Mouse (Mus musculus) MEL (cell line): ENCODE data around the gene Fscn3. TPM values are rescaled to one million over a fixed set of nuclear protein-coding genes. Genes with fewer than 3 reads are reported as not detected.

Experiments
- DNase-seq: peaks from one replicate; pipeline ENCODE4 v3.0.0; 2011; ENCODE audit warnings: low read depth, low spot score
- H3K27ac ChIP-seq: 2 replicates; pipeline ENCODE4 v1.5.1; 2012; ENCODE audit warnings: low read depth, mild to moderate bottlenecking, control low read depth, low read length, moderate library complexity; ENCODE audit not compliant: control insufficient read depth
- H3K27me3 ChIP-seq, 2 experiments: fragments of 150-350 bp in 1 of 2; sonication (generic) in 1 of 2; 2 replicates each; pipeline ENCODE4 v1.6.1; 2012; ENCODE audit warnings: low read length in 2 of 2, mild to moderate bottlenecking in 2 of 2, improper control_type of control experiment in 1 of 2, moderate library complexity in 1 of 2; ENCODE audit not compliant: insufficient read depth in 2 of 2, control insufficient read depth in 1 of 2
- H3K36me3 ChIP-seq, 2 experiments: 2 replicates each; pipeline ENCODE4 v1.6.1; 2012 to 2014; ENCODE audit warnings: low read length in 2 of 2, improper control_type of control experiment in 1 of 2, inconsistent platforms in 1 of 2, mild to moderate bottlenecking in 1 of 2; ENCODE audit not compliant: insufficient read depth in 2 of 2, control insufficient read depth in 1 of 2
- H3K4me1 ChIP-seq, 2 experiments: fragments of 150-350 bp in 1 of 2; sonication (generic) in 1 of 2; 2 replicates each; pipeline ENCODE4 v1.6.1; 2012; ENCODE audit warnings: low read length in 2 of 2, improper control_type of control experiment in 1 of 2, mild to moderate bottlenecking in 1 of 2; ENCODE audit not compliant: insufficient read depth in 2 of 2, control insufficient read depth in 1 of 2
- H3K4me3 ChIP-seq, 2 experiments: fragments of 150-350 bp in 1 of 2; sonication (generic) in 1 of 2; 2 replicates each; pipeline ENCODE4 v1.5.1; 2012; ENCODE audit warnings: low read depth in 2 of 2, low read length in 2 of 2, mild to moderate bottlenecking in 2 of 2, moderate library complexity in 2 of 2, control low read depth in 1 of 2, improper control_type of control experiment in 1 of 2; ENCODE audit not compliant: control insufficient read depth in 1 of 2, insufficient read depth in 1 of 2
- H3K79me2 ChIP-seq: 2 replicates; pipeline ENCODE4 v1.6.1; 2012; ENCODE audit warnings: mild to moderate bottlenecking, low read length, moderate library complexity; ENCODE audit not compliant: control insufficient read depth, poor library complexity, insufficient read depth
- H3K9ac ChIP-seq: 2 replicates; pipeline ENCODE4 v1.6.1; 2012; ENCODE audit warnings: low read depth, mild to moderate bottlenecking, control low read depth, low read length, moderate library complexity; ENCODE audit not compliant: control insufficient read depth, poor library complexity, severe bottlenecking
- H3K9me3 ChIP-seq: fragments of 150-350 bp; sonication (generic); replicated peaks from 2 replicates; pipeline ENCODE4 v1.6.1; 2012; ENCODE audit warnings: mild to moderate bottlenecking, low read length, improper control_type of control experiment, moderate library complexity; ENCODE audit not compliant: insufficient read depth
- CHD1 ChIP-seq: IDR thresholded peaks from 2 replicates; pipeline ENCODE4 v1.6.1; 2012; ENCODE audit warnings: low read depth, mild to moderate bottlenecking, inconsistent platforms, low read length, improper control_type of control experiment
- CHD2 ChIP-seq: IDR thresholded peaks from 2 replicates; pipeline ENCODE4 v1.6.1; 2011; ENCODE audit warnings: low read length, improper control_type of control experiment
- CTCF ChIP-seq, 3 experiments: IDR thresholded peaks in 2 of 3; conservative IDR thresholded peaks in 1 of 3; 2 replicates each; pipeline ENCODE4 v1.5.1; 2011 to 2012; ENCODE audit warnings: low read length in 3 of 3, low read depth in 2 of 3, mild to moderate bottlenecking in 2 of 3, improper control_type of control experiment in 1 of 3, inconsistent platforms in 1 of 3, mixed read lengths in 1 of 3, moderate library complexity in 1 of 3; ENCODE audit not compliant: control insufficient read depth in 1 of 3, insufficient read depth in 1 of 3, poor library complexity in 1 of 3, severe bottlenecking in 1 of 3
- ELF1 ChIP-seq: IDR thresholded peaks from 2 replicates; pipeline ENCODE4 v1.6.1; 2014; ENCODE audit warnings: low read depth, mild to moderate bottlenecking, inconsistent platforms, low read length, improper control_type of control experiment, moderate library complexity
- EP300 ChIP-seq, 2 experiments: IDR thresholded peaks; 2 replicates each; pipeline ENCODE4 v1.6.1; 2011; ENCODE audit warnings: improper control_type of control experiment in 2 of 2, low read length in 2 of 2, low read depth in 1 of 2, mild to moderate bottlenecking in 1 of 2
- ETS1 ChIP-seq: IDR thresholded peaks from 2 replicates; pipeline ENCODE4 v1.6.1; 2012; ENCODE audit warnings: low read depth, mild to moderate bottlenecking, inconsistent platforms, low read length, improper control_type of control experiment, moderate library complexity
- GATA1 ChIP-seq: IDR thresholded peaks from 2 replicates; pipeline ENCODE4 v1.6.1; 2011; ENCODE audit warnings: low read depth, low read length, improper control_type of control experiment
- HCFC1 ChIP-seq: IDR thresholded peaks from 2 replicates; pipeline ENCODE4 v1.6.1; 2012; ENCODE audit warnings: low read depth, mild to moderate bottlenecking, inconsistent platforms, low read length, improper control_type of control experiment, moderate library complexity
- MAFK ChIP-seq: IDR thresholded peaks from 2 replicates; pipeline ENCODE4 v1.6.1; 2011; ENCODE audit warnings: low read depth, mild to moderate bottlenecking, low read length, improper control_type of control experiment, borderline replicate concordance
- MAX ChIP-seq: IDR thresholded peaks from 2 replicates; pipeline ENCODE4 v1.6.1; 2011; ENCODE audit warnings: low read length, improper control_type of control experiment
- MAZ ChIP-seq: IDR thresholded peaks from 2 replicates; pipeline ENCODE4 v1.6.1; 2012; ENCODE audit warnings: low read depth, mild to moderate bottlenecking, inconsistent platforms, low read length, improper control_type of control experiment
- MEF2A ChIP-seq: IDR thresholded peaks from 2 replicates; pipeline ENCODE4 v1.6.1; 2014; ENCODE audit warnings: low read depth, mild to moderate bottlenecking, inconsistent platforms, low read length, improper control_type of control experiment; ENCODE audit not compliant: poor library complexity, insufficient replicate concordance, severe bottlenecking; ENCODE audit errors: extremely low read depth
- MXI1 ChIP-seq: IDR thresholded peaks from 2 replicates; pipeline ENCODE4 v1.6.1; 2011; ENCODE audit warnings: mild to moderate bottlenecking, low read depth, low read length, improper control_type of control experiment
- MYC ChIP-seq: IDR thresholded peaks from 2 replicates; pipeline ENCODE4 v1.6.1; 2011; ENCODE audit warnings: low read depth, mild to moderate bottlenecking, low read length, improper control_type of control experiment, moderate library complexity
- POLR2A ChIP-seq, 2 experiments: IDR thresholded peaks; 2 replicates each; pipeline ENCODE4 v1.6.1; 2011 to 2012; ENCODE audit warnings: low read length in 2 of 2, mild to moderate bottlenecking in 2 of 2, control low read depth in 1 of 2, improper control_type of control experiment in 1 of 2, low read depth in 1 of 2, moderate library complexity in 1 of 2; ENCODE audit not compliant: control insufficient read depth in 1 of 2, insufficient read depth in 1 of 2, poor library complexity in 1 of 2
- POLR2AphosphoS2 ChIP-seq: IDR thresholded peaks from 2 replicates; pipeline ENCODE4 v1.6.1; 2011; ENCODE audit warnings: low read length, improper control_type of control experiment
- RAD21 ChIP-seq: IDR thresholded peaks from 2 replicates; pipeline ENCODE4 v1.6.1; 2011; ENCODE audit warnings: mild to moderate bottlenecking, low read depth, low read length, improper control_type of control experiment
- RCOR1 ChIP-seq: IDR thresholded peaks from 2 replicates; pipeline ENCODE4 v1.6.1; 2012; ENCODE audit warnings: low read depth, mild to moderate bottlenecking, inconsistent platforms, low read length, improper control_type of control experiment
- SIN3A ChIP-seq: IDR thresholded peaks from 2 replicates; pipeline ENCODE4 v1.6.1; 2012; ENCODE audit warnings: low read length, improper control_type of control experiment, inconsistent platforms
- SMC3 ChIP-seq: IDR thresholded peaks from 2 replicates; pipeline ENCODE4 v1.6.1; 2011; ENCODE audit warnings: low read depth, low read length, improper control_type of control experiment
- TAL1 ChIP-seq: IDR thresholded peaks from 2 replicates; pipeline ENCODE4 v1.6.1; 2012; ENCODE audit warnings: mild to moderate bottlenecking, inconsistent platforms, low read length, moderate library complexity, mixed read lengths
- TCF12 ChIP-seq: IDR thresholded peaks from 2 replicates; pipeline ENCODE4 v1.6.1; 2014; ENCODE audit warnings: low read depth, mild to moderate bottlenecking, inconsistent platforms, low read length, improper control_type of control experiment, moderate library complexity
- UBTF ChIP-seq: IDR thresholded peaks from 2 replicates; pipeline ENCODE4 v1.6.1; 2012; ENCODE audit warnings: low read depth, mild to moderate bottlenecking, inconsistent platforms, low read length, improper control_type of control experiment, moderate library complexity, borderline replicate concordance; ENCODE audit not compliant: insufficient read depth
- USF1 ChIP-seq: IDR thresholded peaks from 2 replicates; pipeline ENCODE4 v1.6.1; 2014; ENCODE audit warnings: low read depth, mild to moderate bottlenecking, inconsistent platforms, low read length, improper control_type of control experiment, moderate library complexity
- ZKSCAN1 ChIP-seq: IDR thresholded peaks from 2 replicates; pipeline ENCODE4 v1.6.1; 2012; ENCODE audit warnings: low read depth, mild to moderate bottlenecking, inconsistent platforms, low read length, improper control_type of control experiment, moderate library complexity
- ZMIZ1 ChIP-seq: IDR thresholded peaks from 2 replicates; pipeline ENCODE4 v1.6.1; 2012; ENCODE audit warnings: low read depth, mild to moderate bottlenecking, inconsistent platforms, low read length, improper control_type of control experiment, moderate library complexity
- ZNF384 ChIP-seq: IDR thresholded peaks from 2 replicates; pipeline ENCODE4 v1.6.1; 2012; ENCODE audit warnings: low read depth, mild to moderate bottlenecking, inconsistent platforms, low read length, improper control_type of control experiment
- polyA plus RNA-seq, 2 experiments: library from polyadenylated mRNA; stranded (reverse) in 1 of 2; unstranded in 1 of 2; fragments of >175 nt in 1 of 2; fragments of >200 nt in 1 of 2; gene quantifications; 2 replicates each; pipeline versions ENCODE4 v1.2.1 to v1.2.4; 2012; ENCODE audit warnings: low replicate concordance in 2 of 2, low read depth in 1 of 2; ENCODE audit not compliant: insufficient read length in 2 of 2, insufficient read depth in 1 of 2, missing spikeins in 1 of 2
- total RNA-seq: library from RNA; depleted of rRNA; stranded (reverse); fragments of 300-350 nt; gene quantifications from 2 replicates; pipeline ENCODE4 v1.2.3, GENCODE M21; 2012

Gene Fscn3
- total and polyA plus RNA-seq, 3 experiments, result not detected

DNA sequence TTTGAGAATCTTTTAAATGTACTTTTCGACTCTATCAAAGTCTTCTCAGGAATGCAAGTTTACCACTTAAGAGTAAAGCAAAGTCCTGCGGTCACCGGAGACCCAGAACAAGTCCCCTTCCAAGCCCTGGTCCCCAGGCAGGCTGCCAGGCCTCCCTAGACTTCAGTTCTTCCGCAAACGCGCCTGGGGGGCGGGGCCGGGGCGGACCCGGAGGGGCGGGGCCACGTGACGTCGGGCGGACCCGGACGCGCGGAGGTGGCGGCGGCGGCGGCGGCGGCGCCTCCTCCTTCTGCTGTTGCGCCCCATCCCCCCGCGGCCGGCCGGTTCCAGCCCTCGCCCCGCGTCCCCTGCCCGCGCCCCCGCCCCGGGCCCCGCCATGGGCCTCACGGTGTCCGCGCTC is 4.3 kb upstream of the Fscn3 start, which contains the start of gene Arf5 (continued):
- TF ChIP-seq USF1 (peak; percentile 84), ZMIZ1 (peak; percentile 54; the same call in 1 of the 2 replicates), HCFC1 (peak; percentile 76), MAZ (no peak; the same call in 1 of the 2 replicates), ZNF384 (no peak), TCF12 (no peak), MXI1 (no peak), RAD21 (no peak), RCOR1 (no peak), MYC (no peak), POLR2AphosphoS2 (peak; percentile 34; the same call in 1 of the 2 replicates), ZKSCAN1 (no peak), MAFK (no peak)
- TF ChIP-seq, all 39 proteins: peak for 10

GRCm38 (mm10) chr6:28423767-28424695 is 3.6 kb upstream of the Fscn3 start:
- peak; percentile 66 for DNase-seq
- TF ChIP-seq EP300 (IDR thresholded peaks at IDR 0.05; ENCODE audit: low read depth in 1 of 2, low read length in 2 of 2), result peak; percentile 26 to 44; a peak in 2 of 4 replicates
- TF ChIP-seq CHD1, result no peak
- peak in 2 of 3 experiments; percentile 41 to 58; a peak in 4 of 6 replicates for TF ChIP-seq CTCF (IDR thresholded peaks at IDR 0.05 in 2 of 3, conservative IDR thresholded peaks at IDR 0.05 in 1 of 3; ENCODE audit: control insufficient read depth in 1 of 3, insufficient read depth in 1 of 3, low read depth in 2 of 3, low read length in 3 of 3, poor library complexity in 1 of 3, severe bottlenecking in 1 of 3)
- no peak for TF ChIP-seq ZNF384
- no peak for TF ChIP-seq HCFC1
- peak; percentile 68 for TF ChIP-seq GATA1
- TF ChIP-seq CHD2, result no peak
- no peak for TF ChIP-seq UBTF
- TF ChIP-seq ELF1, result no peak
- peak; percentile 40; the same call in 1 of the 2 replicates for TF ChIP-seq MAZ
- TF ChIP-seq MEF2A, result no peak
- TF ChIP-seq SIN3A, result peak; percentile 52
- no peak for TF ChIP-seq MAX
- peak in 1 of 2 experiments; percentile 41; a peak in 1 of 4 replicates for TF ChIP-seq POLR2A (IDR thresholded peaks at IDR 0.05; ENCODE audit: control insufficient read depth in 1 of 2, insufficient read depth in 1 of 2, low read depth in 1 of 2, low read length in 2 of 2, poor library complexity in 1 of 2)
- no peak for TF ChIP-seq ZMIZ1
- TF ChIP-seq TAL1, result peak; percentile 71
- peak; percentile 13; the same call in 1 of the 2 replicates for TF ChIP-seq SMC3
- TF ChIP-seq TCF12, result peak; percentile 48; the same call in 1 of the 2 replicates
- no peak for TF ChIP-seq ETS1
- no peak for TF ChIP-seq USF1
- no peaks in the 10 kb centered on the region for H3K27me3 ChIP-seq
- H3K9me3 ChIP-seq, result no peaks in the 10 kb centered on the region
- H3K9ac ChIP-seq, result peak overlapping the region; percentile 94
- H3K36me3 ChIP-seq, result peaks cover 0 to 17% of the 10 kb centered on the region in 2 experiments; a peak in 2 of 4 replicates
- peak overlapping the region; percentile 90 to 98 for H3K4me3 ChIP-seq
- peaks cover 13% of the 10 kb centered on the region for H3K79me2 ChIP-seq
- H3K27ac ChIP-seq, result no peak overlapping the region; the same call in 1 of the 2 replicates
- H3K4me1 ChIP-seq, result peaks cover 2 to 32% of the 10 kb centered on the region in 2 experiments
